Mouse (Mus musculus) midbrain, embryonic 12.5 days (tissue): Measurements from ENCODE around the gene D17H6S53E. TPM values are rescaled to one million over a fixed set of nuclear protein-coding genes. Genes with fewer than 3 reads are reported as not detected.

Source experiments
- ATAC-seq: fragments of 200-750 bp; cut with Nextera tagmentation; 2 replicates; pipeline ENCODE4 v1.8.0; 2017; ENCODE audit warnings: low read depth, moderate TSS enrichment, moderate library complexity; ENCODE audit not compliant: low FRiP score
- H3K27ac ChIP-seq: fragments of 300-500 bp; sonication (generic); replicated peaks from 2 replicates; pipeline ENCODE4 v1.5.1; 2016; ENCODE audit warnings: mild to moderate bottlenecking
- H3K27me3 ChIP-seq: fragments of 300-500 bp; sonication (generic); 2 replicates; pipeline ENCODE4 v1.6.1; 2016; ENCODE audit warnings: mild to moderate bottlenecking
- H3K36me3 ChIP-seq: fragments of 300-500 bp; sonication (generic); 2 replicates; pipeline ENCODE4 v1.6.1; 2016
- H3K4me1 ChIP-seq: fragments of 300-500 bp; sonication (generic); 2 replicates; pipeline ENCODE4 v1.6.1; 2016
- H3K4me2 ChIP-seq: fragments of 300-500 bp; sonication (generic); replicated peaks from 2 replicates; pipeline ENCODE4 v1.6.1; 2016; ENCODE audit warnings: mild to moderate bottlenecking, moderate library complexity
- H3K4me3 ChIP-seq: fragments of 300-500 bp; sonication (generic); 2 replicates; pipeline ENCODE4 v1.5.1; 2016; ENCODE audit warnings: mild to moderate bottlenecking
- H3K9ac ChIP-seq: fragments of 300-500 bp; sonication (generic); replicated peaks from 2 replicates; pipeline ENCODE4 v1.6.1; 2016; ENCODE audit warnings: mild to moderate bottlenecking, moderate library complexity
- H3K9me3 ChIP-seq: fragments of 300-500 bp; sonication (generic); 2 replicates; pipeline ENCODE4 v1.6.1; 2016; ENCODE audit warnings: mild to moderate bottlenecking
- WGBS: fragments of 180-500 bp; shearing (Covaris S2); methylation state at CpG from one replicate; pipeline ENCODE4 v1.1.7; 2016; 5-methylcytosine and 5-hydroxymethylcytosine counted together
- polyA plus RNA-seq: library from polyadenylated mRNA; unstranded; fragments of >200 nt; fragmentation: Nextera tagmentation; extraction: Ambion mirVana; gene quantifications from 2 replicates; pipeline ENCODE4 v1.2.1, GENCODE M21; 2016

Gene D17H6S53E
- polyA plus RNA-seq, 1 experiment from 2014 or later = 9.1 TPM

DNA sequence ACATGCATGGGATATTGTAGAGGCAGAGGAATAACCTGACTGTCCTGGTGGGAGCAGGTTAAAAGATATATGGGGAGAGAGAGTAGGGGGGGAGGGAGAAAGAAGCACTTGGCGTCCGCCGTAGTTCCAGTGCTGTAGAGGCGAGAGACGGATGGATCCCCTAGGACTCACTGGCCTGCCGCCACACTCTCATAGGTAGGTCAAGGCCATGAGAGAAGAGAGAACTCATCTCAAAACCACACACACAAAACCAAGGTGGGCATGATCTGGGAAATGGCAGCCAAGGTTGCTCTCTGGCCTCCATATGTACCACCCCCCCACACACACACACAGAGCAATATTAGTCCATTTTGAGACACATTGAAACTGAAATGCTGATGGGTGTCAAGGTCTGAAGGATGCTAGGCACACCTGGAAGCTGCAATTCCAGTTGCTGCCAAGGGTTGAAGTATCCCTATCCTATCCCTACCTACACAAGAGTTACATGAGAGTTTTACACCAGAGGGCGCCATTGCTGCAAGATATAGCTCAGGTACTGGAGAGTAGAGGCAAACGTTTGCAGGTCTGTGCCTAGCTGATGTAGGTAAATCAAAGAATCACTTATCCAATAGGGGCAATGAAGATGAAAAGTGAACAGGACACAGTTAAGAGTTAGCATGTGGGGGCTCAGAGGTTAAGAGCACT is 40.3 kb downstream of the D17H6S53E start:
- Histone ChIP-seq H3K27ac (peak overlapping the region; percentile 97), H3K4me1 (peaks cover 30% of the 10 kb centered on the region), H3K9me3 (no peaks in the 10 kb centered on the region), H3K9ac (peak overlapping the region; percentile 68), H3K27me3 (no peaks in the 10 kb centered on the region), H3K4me3 (peak overlapping the region; percentile 99), H3K36me3 (peaks cover 7% of the 10 kb centered on the region), H3K4me2 (peak overlapping the region; percentile 77)
- no peak for ATAC-seq
- WGBS = 73% methylated on average over 8 of the region's 8 CpGs

DNA sequence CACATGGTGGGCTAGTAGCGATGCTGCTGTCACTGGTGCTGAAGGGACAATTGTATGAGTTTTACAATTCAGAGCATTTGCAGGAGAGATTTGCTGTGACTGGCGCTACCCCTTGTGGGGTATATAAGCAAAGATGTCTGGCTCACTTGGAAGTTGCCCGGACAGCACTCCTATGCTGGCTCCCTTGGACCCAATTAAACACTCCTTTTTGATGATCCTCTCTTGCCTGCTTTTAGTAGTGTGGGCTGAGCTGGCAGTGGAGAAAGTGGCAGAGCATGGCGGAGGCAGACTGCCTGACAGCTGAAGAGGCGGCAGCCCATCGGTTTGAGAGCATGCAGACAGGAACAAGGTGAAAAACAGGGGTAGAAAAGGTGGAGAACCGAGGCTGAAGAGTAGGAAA is 41.6 kb downstream of the D17H6S53E start:
- Histone ChIP-seq H3K4me1 (peaks cover 19% of the 10 kb centered on the region), H3K4me3 (no peak overlapping the region), H3K4me2 (no peak overlapping the region), H3K27ac (no peak overlapping the region), H3K36me3 (no peaks in the 10 kb centered on the region), H3K9me3 (no peaks in the 10 kb centered on the region), H3K9ac (no peak overlapping the region), H3K27me3 (no peaks in the 10 kb centered on the region)
- WGBS = 85% methylated on average over 7 of the region's 7 CpGs
- no peak for ATAC-seq

DNA sequence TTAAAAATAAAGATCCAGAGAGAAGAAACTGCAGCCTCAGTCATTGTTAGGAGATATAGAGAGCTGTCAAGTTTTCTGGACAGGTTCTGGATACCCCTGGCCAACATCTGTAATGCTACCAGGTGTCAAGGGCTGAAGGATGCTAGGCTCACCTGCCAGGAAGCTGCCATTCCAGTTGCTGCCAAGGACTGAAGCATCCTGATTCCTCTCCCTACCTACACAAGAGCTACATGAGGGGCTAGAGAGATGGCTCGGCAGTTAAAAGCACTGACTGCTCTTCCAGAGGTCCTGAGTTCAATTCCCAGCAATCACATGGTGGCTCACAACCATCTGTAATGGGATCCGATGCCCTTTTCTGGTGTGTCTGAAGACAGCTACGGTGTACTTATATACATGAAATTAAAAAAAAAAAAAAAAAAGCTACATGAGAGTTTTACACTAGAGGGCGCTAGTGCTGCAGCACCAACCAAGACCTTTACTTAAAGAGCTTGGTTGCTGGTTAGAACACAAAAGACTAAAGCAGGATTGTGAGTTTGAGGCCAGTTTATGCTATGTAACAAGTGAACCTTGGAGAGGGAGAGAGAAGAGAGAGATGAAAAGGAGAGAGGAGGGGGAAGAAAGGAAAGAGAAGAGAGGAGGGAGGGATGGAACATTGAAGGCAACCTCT is 42.5 kb downstream of the D17H6S53E start:
- Histone ChIP-seq H3K9ac (no peak overlapping the region), H3K36me3 (no peaks in the 10 kb centered on the region)
- 20% methylated on average over 4 of the region's 4 CpGs for WGBS

DNA sequence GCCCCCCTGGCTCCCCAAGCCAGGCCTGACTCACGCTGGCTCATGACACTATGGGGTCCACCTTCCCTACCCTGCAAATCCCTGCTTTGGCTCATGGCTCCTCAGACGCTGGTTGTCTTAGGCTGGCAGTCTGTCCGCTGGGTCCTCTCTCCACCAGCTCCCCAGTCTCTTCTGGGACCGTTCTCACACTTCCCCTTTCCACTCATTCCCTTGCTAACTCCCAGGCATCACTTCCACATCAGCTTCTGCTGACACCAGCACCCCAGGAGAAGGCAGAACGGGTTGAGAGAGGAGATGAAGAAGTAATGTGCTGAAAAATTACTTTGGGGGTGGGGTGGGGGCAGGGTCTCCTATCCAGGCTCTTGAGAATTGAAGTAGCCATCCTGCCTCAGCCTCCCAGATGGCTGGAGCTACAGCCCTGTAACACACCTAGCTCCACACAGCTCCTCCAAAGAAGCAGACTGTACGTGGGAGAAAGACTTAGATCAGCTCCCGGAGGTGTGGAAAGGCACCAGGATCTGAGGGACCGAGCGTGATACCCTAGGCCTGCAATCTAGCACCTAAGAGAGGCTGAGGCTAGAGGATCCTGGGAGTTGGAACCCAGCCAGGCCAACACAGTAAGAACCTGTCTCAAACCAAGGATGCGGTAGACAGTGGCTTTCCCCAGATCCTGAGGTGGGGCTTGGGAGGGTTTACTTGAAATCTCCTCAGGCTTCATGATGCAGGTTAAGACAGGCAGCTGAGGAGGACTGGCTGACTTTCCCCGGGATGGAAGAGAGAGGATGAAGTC is 46.5 kb downstream of the D17H6S53E start:
- Histone ChIP-seq H3K36me3 (no peaks in the 10 kb centered on the region), H3K9me3 (no peaks in the 10 kb centered on the region), H3K4me3 (no peak overlapping the region), H3K27ac (no peak overlapping the region), H3K9ac (no peak overlapping the region; the same call in 1 of the 2 replicates), H3K4me2 (no peak overlapping the region), H3K27me3 (no peaks in the 10 kb centered on the region), H3K4me1 (0 out of 2 replicates have a peak, but pooled peaks cover 2% of the 10 kb centered on the region)
- ATAC-seq = no peak
- 78% methylated on average over 11 of the region's 11 CpGs for WGBS

More for the DNA sequence above, 42.5 kb downstream of the D17H6S53E start:
- Histone ChIP-seq H3K27ac (0 out of 2 replicates have a peak overlapping the region, but pooled peaks have one; percentile 3), H3K4me3 (no peak overlapping the region), H3K27me3 (no peaks in the 10 kb centered on the region), H3K4me2 (no peak overlapping the region), H3K9me3 (no peaks in the 10 kb centered on the region), H3K4me1 (peaks cover 12% of the 10 kb centered on the region)
- no peak for ATAC-seq

- H3K9ac ChIP-seq = 0 out of 2 replicates have a peak overlapping the region, but pooled peaks have one; percentile 20
These were observed 47.2 kb downstream of the D17H6S53E start for GRCm38 (mm10) chr17:35173329-35173728.

GRCm38 (mm10) chr17:35174201-35174977 is 48.2 kb downstream of the D17H6S53E start:
- no peaks in the 10 kb centered on the region for H3K36me3 ChIP-seq
- no peaks in the 10 kb centered on the region for H3K27me3 ChIP-seq
- WGBS = 78% methylated on average over 8 of the region's 8 CpGs
- no peak overlapping the region for H3K4me3 ChIP-seq
- H3K9me3 ChIP-seq = no peaks in the 10 kb centered on the region
- ATAC-seq = no peak
- H3K9ac ChIP-seq = no peak overlapping the region
- no peaks in the 10 kb centered on the region for H3K4me1 ChIP-seq
- no peak overlapping the region for H3K4me2 ChIP-seq
- no peak overlapping the region for H3K27ac ChIP-seq

More at GRCm38 (mm10) chr17:35173329-35173728, 47.2 kb downstream of the D17H6S53E start:
- no peaks in the 10 kb centered on the region for H3K27me3 ChIP-seq
- H3K4me1 ChIP-seq = 0 out of 2 replicates have a peak, but pooled peaks cover 2% of the 10 kb centered on the region
- no peaks in the 10 kb centered on the region for H3K36me3 ChIP-seq
- H3K9me3 ChIP-seq = no peaks in the 10 kb centered on the region
- no peak overlapping the region for H3K27ac ChIP-seq
- no peak overlapping the region for H3K4me2 ChIP-seq
- H3K4me3 ChIP-seq = no peak overlapping the region
- no peak for ATAC-seq
- 80% methylated on average over 3 of the region's 3 CpGs for WGBS

DNA sequence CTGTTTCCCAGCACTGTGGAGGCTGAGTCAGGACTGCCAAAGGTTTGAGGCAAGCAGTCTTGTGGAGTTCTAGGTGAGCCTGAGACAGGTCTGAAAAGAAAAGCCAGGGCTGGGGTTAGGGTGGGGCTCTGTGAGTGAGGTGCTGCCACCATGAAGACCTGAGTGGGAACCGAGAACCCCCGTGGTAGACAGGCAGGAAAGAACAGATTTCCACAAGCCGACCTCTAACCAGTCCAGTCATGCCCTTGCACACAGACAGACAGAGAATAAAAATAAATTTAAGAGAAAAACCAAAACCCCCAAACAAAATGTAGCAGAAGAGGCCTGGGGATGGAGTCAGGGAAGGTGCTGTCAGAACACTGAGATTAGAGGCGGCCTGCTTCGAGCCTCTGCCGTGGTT is 49.2 kb downstream of the D17H6S53E start:
- H3K4me1 ChIP-seq = no peaks in the 10 kb centered on the region
- no peaks in the 10 kb centered on the region for H3K9me3 ChIP-seq
- ATAC-seq = no peak
- no peak overlapping the region for H3K4me2 ChIP-seq
- no peak overlapping the region for H3K4me3 ChIP-seq
- WGBS = 69% methylated on average over 6 of the region's 6 CpGs
- H3K9ac ChIP-seq = no peak overlapping the region
- H3K36me3 ChIP-seq = no peaks in the 10 kb centered on the region
- no peak overlapping the region for H3K27ac ChIP-seq
- H3K27me3 ChIP-seq = no peaks in the 10 kb centered on the region

GRCm38 (mm10) chr17:35175968-35176367 is 49.8 kb downstream of the D17H6S53E start, which contains the start of gene Aif1:
TSS of gene Aif1 (minus strand) at chr17:35176068.
- Histone ChIP-seq H3K9me3 (no peaks in the 10 kb centered on the region), H3K4me3 (no peak within 1 kb of the TSS), H3K4me1 (no peaks in the 10 kb centered on the region), H3K36me3 (no peaks in the 10 kb centered on the region), H3K27me3 (no peaks in the 10 kb centered on the region), H3K4me2 (no peak within 1 kb of the TSS), H3K9ac (no peak within 1 kb of the TSS), H3K27ac (no peak within 1 kb of the TSS)
- ATAC-seq = no peak
- 23% methylated on average over 2 of the region's 2 CpGs for WGBS

Other genes starting within 250 kb of the D17H6S53E start
- 11.4 and 15.1 TPM in 2 replicates for gene Zbtb12, start 246.9 kb upstream of the D17H6S53E start, polyA plus RNA-seq
- not detected in 2 replicates for gene Gm20547, start 244.3 kb upstream of the D17H6S53E start, polyA plus RNA-seq
- 0.86 and 2.1 TPM in 2 replicates for gene C2, start 228.1 kb upstream of the D17H6S53E start, polyA plus RNA-seq
- 113 and 120 TPM in 2 replicates for gene Ehmt2, start 227.9 kb upstream of the D17H6S53E start, polyA plus RNA-seq
- 0.08 and 0.13 TPM in 2 replicates for gene Slc44a4, start 211.9 kb upstream of the D17H6S53E start, polyA plus RNA-seq
- gene Neu1, start 195.1 kb upstream of the D17H6S53E start, polyA plus RNA-seq = 20.4 and 20.7 TPM in 2 replicates
- gene Hspa1b, start 167.1 kb upstream of the D17H6S53E start, polyA plus RNA-seq = 0.22 TPM in 1 of 2 replicates, not detected in the other
- gene Gm20481, start 156.5 kb upstream of the D17H6S53E start, polyA plus RNA-seq = not detected in 2 replicates
- 2.3 and 2.8 TPM in 2 replicates for gene Hspa1a, start 154.2 kb upstream of the D17H6S53E start, polyA plus RNA-seq
- gene Hspa1l, start 153.7 kb upstream of the D17H6S53E start, polyA plus RNA-seq = 1.1 and 1.7 TPM in 2 replicates
- gene Lsm2, start 144.5 kb upstream of the D17H6S53E start, polyA plus RNA-seq = 188 and 202 TPM in 2 replicates
- gene Vars, start 125.4 kb upstream of the D17H6S53E start, polyA plus RNA-seq = 139 and 142 TPM in 2 replicates
- gene Vwa7, start 109.8 kb upstream of the D17H6S53E start, polyA plus RNA-seq = 0.14 and 0.23 TPM in 2 replicates
- 5.2 and 6.8 TPM in 2 replicates for gene Sapcd1, start 98.4 kb upstream of the D17H6S53E start, polyA plus RNA-seq
- 6.9 and 7.6 TPM in 2 replicates for gene Msh5, start 79.6 kb upstream of the D17H6S53E start, polyA plus RNA-seq
- 145 and 165 TPM in 2 replicates for gene Clic1, start 76.4 kb upstream of the D17H6S53E start, polyA plus RNA-seq
- 595 and 615 TPM in 2 replicates for gene Ddah2, start 67.3 kb upstream of the D17H6S53E start, polyA plus RNA-seq
- not detected in 2 replicates for gene Ly6g6c, start 61.0 kb upstream of the D17H6S53E start, polyA plus RNA-seq
- 0.52 and 0.93 TPM in 2 replicates for gene Mpig6b, start 60.2 kb upstream of the D17H6S53E start, polyA plus RNA-seq
- 0.24 TPM in 1 of 2 replicates, not detected in the other for gene Ly6g6e, start 49.5 kb upstream of the D17H6S53E start, polyA plus RNA-seq
- 1.1 and 1.7 TPM in 2 replicates for gene Ly6g6d, start 48.3 kb upstream of the D17H6S53E start, polyA plus RNA-seq
- gene Ly6g6f, start 40.8 kb upstream of the D17H6S53E start, polyA plus RNA-seq = 0.47 TPM in 2 replicates
- 69.0 and 72.3 TPM in 2 replicates for gene Abhd16a, start 37.1 kb upstream of the D17H6S53E start, polyA plus RNA-seq
- not detected in 2 replicates for gene Ly6g5c, start 18.1 kb upstream of the D17H6S53E start, polyA plus RNA-seq
- 1.0 and 1.5 TPM in 2 replicates for gene Ly6g5b, start 10.9 kb upstream of the D17H6S53E start, polyA plus RNA-seq
- 22.2 and 26.4 TPM in 2 replicates for gene Gpank1, start 4.9 kb upstream of the D17H6S53E start, polyA plus RNA-seq
- gene Csnk2b, start 4.3 kb upstream of the D17H6S53E start, polyA plus RNA-seq = 279 TPM in 2 replicates
- gene Apom, start 5.7 kb downstream of the D17H6S53E start, polyA plus RNA-seq = 0.65 and 1.5 TPM in 2 replicates
- gene Bag6, start 8.8 kb downstream of the D17H6S53E start, polyA plus RNA-seq = 84.0 and 95.3 TPM in 2 replicates
- 236 and 239 TPM in 2 replicates for gene Prrc2a, start 38.5 kb downstream of the D17H6S53E start, polyA plus RNA-seq
- 7.7 and 8.2 TPM in 2 replicates for gene Aif1, start 49.7 kb downstream of the D17H6S53E start, polyA plus RNA-seq
- 4.7 and 9.9 TPM in 2 replicates for gene Lst1, start 62.1 kb downstream of the D17H6S53E start, polyA plus RNA-seq
- 0.48 and 0.62 TPM in 2 replicates for gene Ltb, start 68.1 kb downstream of the D17H6S53E start, polyA plus RNA-seq
- not detected in 2 replicates for gene Tnf, start 75.6 kb downstream of the D17H6S53E start, polyA plus RNA-seq
- gene Lta, start 79.0 kb downstream of the D17H6S53E start, polyA plus RNA-seq = not detected in 2 replicates
- 0.38 TPM in 1 of 2 replicates, not detected in the other for gene Gm16181, start 94.5 kb downstream of the D17H6S53E start, polyA plus RNA-seq
- 18.8 and 19.6 TPM in 2 replicates for gene Atp6v1g2, start 107.3 kb downstream of the D17H6S53E start, polyA plus RNA-seq
- 10.9 and 11.4 TPM in 2 replicates for gene Nfkbil1, start 109.4 kb downstream of the D17H6S53E start, polyA plus RNA-seq
- gene Ddx39b, start 115.4 kb downstream of the D17H6S53E start, polyA plus RNA-seq = 565 and 579 TPM in 2 replicates
- 45.5 and 47.8 TPM in 2 replicates for gene H2-D1, start 136.4 kb downstream of the D17H6S53E start, polyA plus RNA-seq
- gene H2-Q1, start 194.0 kb downstream of the D17H6S53E start, polyA plus RNA-seq = 0.08 and 0.17 TPM in 2 replicates
- 0.15 and 0.20 TPM in 2 replicates for gene H2-Q2, start 215.9 kb downstream of the D17H6S53E start, polyA plus RNA-seq